Mouse (Mus musculus) ZHBTc4 (cell line): ENCODE data around the gene Zfp940.

Experiments
- DNase-seq: peaks from one replicate; pipeline ENCODE4 v3.0.0-alpha.2; 2011; ENCODE audit warnings: low read depth, low spot score

The Zfp940 gene

DNA sequence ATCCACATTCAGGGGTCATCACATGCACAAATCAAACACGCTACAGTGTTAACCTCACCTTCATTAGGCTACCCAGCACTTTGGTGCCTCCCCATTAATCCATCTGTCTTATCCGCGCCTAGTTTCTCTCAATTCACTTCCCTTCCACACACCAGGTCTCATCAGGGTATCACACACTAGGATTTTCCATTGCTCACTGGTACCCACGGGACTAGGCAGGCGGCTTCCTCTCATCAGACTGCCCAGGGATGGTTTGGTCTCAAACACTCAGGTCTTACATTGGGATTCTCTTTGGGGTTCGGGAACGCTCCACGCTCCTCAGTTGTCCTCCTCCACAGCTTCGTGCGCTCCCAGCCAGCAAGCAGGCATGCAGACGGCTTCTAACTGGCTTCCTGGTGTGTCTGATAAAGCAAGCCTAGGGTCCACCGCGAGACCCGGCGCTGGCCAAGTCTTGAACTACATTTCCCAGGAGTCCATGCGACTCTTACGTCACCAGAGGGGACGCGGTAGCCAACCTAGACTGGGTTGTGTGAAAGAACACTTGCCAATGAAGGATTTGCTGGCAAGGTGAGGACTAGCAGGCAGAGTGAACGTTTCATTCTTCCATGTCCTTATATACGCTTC lies at the start of gene Zfp940:
Gene Zfp940 (minus strand): TSS at position 451 of the 624 bp plus-strand sequence.
- DNase-seq, result peak; percentile 90

GRCm38 (mm10) chr7:29898351-29898750 lies 44.9 kb upstream of the Zfp940 start:
- peak; percentile 56 for DNase-seq

DNA sequence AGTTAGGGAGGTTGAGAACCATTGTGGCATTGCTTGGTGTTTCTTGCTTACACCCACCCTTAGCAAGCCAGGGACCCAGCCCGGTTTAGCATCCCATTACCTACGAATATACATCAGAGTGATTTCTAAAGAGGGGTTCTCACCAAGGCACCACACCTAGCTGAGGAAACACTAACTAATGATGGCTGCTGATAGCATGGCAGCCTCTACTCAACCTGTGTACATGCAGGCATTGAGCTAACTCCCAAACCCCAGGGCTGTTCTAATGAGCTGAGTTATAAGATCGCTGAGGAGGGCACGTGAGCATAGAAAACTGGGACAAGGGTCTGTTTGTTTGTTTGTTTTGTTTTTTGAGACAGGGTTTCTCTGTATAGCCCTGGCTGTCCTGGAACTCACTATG lies 39.3 kb upstream of the Zfp940 start:
- DNase-seq, result no peak

GRCm38 (mm10) chr7:29890501-29890900 lies 37.0 kb upstream of the Zfp940 start:
- no peak for DNase-seq

DNA sequence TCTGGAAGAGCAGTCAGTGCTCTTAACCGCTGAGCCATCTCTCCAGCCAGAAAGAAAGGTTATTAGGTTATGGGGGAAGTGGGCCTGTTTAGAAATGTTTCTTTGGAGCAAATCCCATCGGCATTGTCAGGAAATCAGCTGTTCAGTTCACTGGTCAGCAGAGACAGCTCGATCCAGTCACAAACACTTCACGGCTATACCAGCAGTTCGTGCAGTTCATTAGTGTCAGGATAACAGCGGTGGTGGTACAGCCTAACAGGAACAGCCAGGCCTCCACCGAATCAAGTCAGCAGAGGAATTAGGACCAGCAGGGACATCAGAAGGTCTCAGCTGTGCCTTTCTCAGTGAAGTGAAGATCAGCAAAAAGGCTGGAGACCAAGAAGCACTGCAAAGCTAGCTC lies 27.4 kb upstream of the Zfp940 start:
- no peak for DNase-seq

- no peak for DNase-seq
Measured at GRCm38 (mm10) chr7:29880056-29880455, 26.6 kb upstream of the Zfp940 start.

DNA sequence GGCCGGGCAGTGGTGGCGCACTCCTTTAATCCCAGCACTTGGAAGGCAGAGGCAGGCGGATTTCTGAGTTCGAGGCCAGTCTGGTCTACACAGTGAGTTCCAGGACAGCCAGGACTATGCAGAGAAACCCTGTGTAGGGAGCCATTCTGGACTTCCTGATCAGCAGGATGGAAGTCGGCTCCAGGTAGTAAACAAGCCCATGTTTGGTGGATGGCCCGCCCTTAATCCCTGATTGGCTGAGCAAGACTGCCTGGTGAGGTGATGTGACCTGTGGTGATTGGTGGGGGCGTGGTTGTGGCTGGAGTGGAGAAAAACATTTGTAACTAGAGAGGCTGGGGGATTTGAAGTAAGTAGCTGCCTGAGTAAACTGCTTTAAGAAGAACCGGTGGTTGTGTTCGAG lies 24.1 kb upstream of the Zfp940 start:
- peak; percentile 41 for DNase-seq

GRCm38 (mm10) chr7:29874256-29874655 lies 20.8 kb upstream of the Zfp940 start:
- no peak for DNase-seq

- DNase-seq, result peak; percentile 84
Measured at GRCm38 (mm10) chr7:29861660-29862059, 8.2 kb upstream of the Zfp940 start.

DNA sequence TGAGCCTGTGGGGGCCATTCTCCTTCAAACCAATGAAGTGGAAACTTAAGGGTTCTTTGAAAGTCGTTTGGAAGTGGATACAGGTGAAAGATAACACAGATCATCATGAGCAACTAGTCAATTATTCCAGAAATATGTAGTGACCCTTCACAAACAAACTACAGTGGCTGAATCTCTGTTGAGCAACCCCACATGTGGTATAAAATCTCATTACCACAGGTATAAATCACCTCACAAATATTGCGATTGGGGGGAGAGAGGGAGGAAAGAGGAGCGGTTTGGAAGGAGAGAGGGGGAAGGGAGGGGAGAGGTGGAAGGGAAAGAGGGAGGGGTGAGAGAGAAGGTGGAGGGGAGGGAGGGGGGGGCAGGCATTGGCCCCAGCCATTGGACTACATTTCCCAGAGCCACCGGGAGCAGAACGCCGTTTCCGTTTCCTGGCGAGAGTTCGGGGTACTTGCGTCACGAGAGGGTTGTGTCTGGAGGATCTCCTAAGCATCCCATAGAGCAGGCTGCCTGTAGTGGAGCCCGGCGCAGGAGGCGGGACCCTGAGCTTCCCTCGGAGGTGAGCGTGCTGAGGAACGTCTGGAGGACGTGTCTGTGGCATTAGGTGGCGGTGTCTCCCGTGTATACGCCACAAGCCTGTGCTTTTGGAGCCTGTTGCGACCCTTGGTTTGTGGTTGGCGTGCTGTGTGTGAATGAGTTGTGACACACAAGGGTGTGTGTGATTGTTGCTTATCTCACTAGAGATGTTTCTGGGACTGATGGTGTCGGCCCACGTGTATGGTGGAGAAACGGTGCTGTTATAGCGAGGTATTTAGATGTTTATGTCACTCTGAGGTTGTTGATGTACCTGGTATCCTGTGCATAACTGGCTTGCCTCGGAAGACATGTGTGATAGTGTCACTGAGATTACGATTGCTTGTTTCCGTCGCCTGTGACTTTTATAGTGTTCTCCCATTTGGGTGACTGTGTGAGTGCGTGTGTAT lies 6.4 kb upstream of the Zfp940 start, which contains the start of gene Zfp420:
Gene Zfp420 (plus strand): TSS at position 448 of the 986 bp plus-strand sequence.
- peak; percentile 96 for DNase-seq

GRCm38 (mm10) chr7:29852831-29853218 lies 644 bp downstream of the Zfp940 start:
- no peak for DNase-seq

DNA sequence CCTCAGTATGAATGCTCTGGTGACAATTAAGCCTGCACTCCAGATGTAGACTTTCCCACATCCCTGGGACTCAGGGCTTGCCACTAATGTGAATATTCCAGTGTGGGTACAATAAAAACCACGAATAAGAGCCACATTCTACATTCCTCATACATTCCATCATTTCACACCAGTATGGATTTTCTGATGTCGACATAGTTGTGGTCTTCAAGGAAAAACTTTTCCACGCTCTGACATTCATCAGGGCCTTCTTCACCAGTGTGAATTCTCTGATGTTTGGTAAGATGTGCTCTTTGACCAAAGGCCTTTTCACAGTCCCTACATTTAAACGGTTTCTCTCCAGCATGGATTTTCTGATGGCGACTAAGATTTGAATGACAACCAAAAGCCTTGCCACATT lies 8.9 kb downstream of the Zfp940 start:
- DNase-seq, result no peak

GRCm38 (mm10) chr7:29842105-29842504 lies 11.4 kb downstream of the Zfp940 start:
- DNase-seq, result no peak

DNA sequence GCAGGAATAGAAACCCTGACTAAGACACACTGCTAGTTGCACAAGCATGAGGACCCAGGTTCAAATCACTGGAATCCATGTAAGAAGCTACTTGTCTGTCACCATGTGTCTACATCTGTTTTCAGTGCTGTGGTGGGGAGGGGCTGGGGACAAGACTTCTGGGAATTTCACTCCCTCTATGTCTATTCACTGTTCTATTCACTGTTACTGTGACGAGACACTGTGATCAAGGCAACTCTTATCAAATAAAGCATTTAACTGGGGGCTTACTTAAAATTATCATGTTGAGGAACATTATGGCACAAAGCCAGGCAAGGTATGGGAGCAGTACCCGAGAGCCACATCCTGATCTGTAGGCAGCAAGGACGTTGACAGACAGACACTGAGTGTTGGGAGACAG lies 14.2 kb downstream of the Zfp940 start:
- DNase-seq, result no peak

DNA sequence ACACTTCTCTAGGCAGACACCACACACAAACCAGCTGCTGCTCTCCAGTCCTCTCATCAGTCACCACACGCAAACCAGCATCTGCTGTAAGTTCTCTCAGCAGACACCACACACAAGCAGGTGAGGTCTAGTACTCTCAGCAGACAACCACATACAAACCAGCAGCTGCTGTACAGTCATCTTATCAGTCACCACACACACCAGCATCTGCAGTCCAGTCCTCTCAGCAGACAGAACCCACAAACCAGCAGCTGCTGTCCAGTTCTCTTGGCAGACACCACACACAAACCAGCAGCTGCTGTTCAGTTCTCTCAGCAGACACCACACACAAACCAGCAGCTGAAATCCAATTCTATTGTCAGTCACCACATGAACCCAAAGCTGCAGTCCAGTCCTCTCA lies 16.7 kb downstream of the Zfp940 start:
- DNase-seq, result no peak

GRCm38 (mm10) chr7:29829804-29830203 lies 23.7 kb downstream of the Zfp940 start:
- no peak for DNase-seq

DNA sequence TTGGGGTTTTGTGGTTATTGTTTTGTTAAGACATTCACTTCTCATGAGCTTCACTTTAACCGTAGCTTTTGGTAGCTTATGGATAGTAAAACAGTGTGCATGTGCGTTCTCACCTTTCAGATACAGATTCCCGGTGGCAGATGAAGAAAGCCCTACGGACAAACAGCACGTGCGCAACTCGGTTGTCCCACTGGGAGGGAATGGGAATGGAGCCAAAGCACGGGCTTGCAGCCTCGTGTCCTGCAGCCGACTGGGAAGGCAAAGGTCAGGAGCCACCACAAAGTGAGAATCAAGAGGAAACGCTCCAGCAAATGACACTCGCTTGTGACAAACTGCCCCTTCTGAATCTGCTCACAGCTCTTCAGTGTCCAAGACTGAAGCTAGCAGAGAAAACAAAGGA lies 25.5 kb downstream of the Zfp940 start:
- DNase-seq, result no peak

DNA sequence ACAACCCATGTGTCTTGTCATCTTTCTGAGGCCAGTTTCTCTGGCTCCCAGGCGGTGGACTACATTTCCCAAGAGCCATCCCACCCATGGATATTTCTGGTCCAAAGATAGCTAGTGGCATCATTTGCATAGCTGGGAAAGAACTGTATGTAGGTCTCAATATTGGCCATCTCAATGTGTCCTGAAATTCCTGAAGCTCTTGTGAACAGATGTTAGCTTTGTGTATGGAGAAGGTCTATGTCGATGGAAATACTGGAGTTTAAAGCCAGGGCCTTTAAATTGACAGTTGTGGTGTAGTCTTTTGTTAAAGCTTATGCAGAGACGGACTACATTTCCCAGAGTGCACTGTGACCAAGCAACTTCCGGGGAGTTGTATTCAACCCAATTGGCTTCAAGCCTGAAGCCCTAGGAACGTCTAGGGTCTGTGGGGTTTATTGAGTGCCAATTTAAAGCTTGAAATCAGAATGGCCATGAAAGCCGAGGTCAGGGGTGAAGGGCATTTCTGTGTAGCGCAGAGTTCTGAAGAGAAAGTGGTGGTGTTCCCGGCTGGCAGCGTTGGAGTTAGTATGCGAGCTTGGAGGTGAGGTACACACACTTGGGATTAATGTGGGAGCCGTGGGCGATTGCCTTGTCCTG lies 34.7 kb downstream of the Zfp940 start:
- peak; percentile 83 for DNase-seq

GRCm38 (mm10) chr7:29815910-29816429 lies 37.5 kb downstream of the Zfp940 start, which contains the start of gene Zfp790:
Gene Zfp790 (plus strand): TSS chr7:29816114.
- peak; percentile 97 for DNase-seq

DNA sequence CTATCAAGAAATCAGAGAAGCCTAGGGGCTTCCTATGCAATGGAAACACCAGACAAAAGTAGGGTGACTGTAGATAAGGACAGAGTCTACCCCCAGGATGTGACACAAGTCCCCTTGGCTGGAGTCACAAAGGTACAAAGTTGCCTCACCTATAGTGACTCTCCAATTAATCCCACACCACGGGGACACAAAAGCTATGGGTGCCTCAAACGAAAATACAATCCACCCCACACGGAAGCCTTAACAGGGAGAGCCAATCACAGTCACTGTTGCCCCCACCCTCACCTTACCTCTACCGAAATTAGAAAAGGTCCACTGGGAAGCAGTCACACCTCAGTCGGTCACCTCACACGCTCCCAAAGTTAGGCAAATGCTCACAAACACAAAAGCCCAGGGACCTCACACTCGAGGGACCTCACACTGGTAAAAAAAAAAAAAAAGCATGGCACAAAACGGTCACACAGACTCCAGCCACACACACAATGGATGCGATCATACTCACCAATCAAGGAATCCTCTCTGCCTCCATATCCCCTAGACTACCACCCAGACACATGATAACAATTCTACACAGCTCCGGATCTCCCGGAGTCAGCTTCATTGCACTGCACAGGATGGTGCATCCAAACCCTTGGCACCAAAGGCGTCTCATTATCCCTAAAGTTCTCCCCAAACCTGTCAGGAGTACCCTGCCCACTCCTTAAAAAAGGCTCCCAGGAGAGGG lies 38.2 kb downstream of the Zfp940 start:
- DNase-seq, result no peak

DNA sequence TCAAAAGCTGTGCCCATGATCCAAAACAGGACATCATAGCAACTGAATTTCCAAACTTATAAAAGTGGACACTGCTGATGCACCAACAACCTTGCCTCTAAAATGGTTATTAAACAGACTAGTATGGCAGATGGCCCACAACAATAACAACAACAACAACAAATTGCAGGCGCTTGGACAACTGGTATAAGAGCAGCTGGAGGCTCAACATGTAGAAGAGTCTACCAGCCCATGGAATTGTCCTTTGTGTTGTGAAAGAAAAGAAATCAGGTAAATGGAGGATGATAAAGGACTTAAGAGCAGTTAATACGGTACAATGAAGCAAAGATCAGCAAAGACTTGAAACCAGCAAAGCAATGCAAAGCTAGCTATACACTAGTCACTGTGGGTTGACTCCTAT lies 39.1 kb downstream of the Zfp940 start:
- no peak for DNase-seq
